Mouse (Mus musculus) embryonic fibroblast, embryonic 13.5 days (primary cell): Measurements from ENCODE around the gene Tmem245.

Experiments used
- CTCF ChIP-seq: IDR thresholded peaks from 2 replicates; pipeline ENCODE4 v1.5.1; 2011; ENCODE audit warnings: mild to moderate bottlenecking, control low read depth, low read length, moderate library complexity, borderline replicate concordance; ENCODE audit not compliant: insufficient read depth
- POLR2A ChIP-seq: IDR thresholded peaks from 2 replicates; pipeline ENCODE4 v1.6.1; 2011; ENCODE audit warnings: low read depth, mild to moderate bottlenecking, control low read depth, low read length, moderate library complexity

DNA sequence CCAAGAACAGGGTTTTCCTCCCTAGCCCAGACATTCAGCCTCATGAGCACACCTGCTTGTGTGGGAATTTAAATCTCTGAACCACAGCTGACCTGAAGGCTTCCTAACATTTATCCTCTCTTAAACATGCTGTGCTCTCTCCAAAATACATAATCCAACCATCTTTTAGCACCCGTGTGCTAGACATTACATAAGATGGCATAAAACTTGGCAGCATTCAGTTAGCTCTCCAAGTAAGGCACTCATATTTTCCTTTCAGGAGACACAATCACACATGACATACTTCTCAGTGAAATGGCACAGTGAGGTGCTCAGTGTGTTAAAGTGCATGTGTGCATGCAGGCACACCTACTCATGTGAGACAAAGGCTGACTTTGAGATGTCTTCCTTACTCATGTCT, 4.7 kb downstream of the Tmem245 start:
- TF ChIP-seq CTCF = no peak
- no peak for TF ChIP-seq POLR2A
